Mouse (Mus musculus) lung, embryonic 16.5 days (tissue): Measurements from ENCODE around the gene Atf7. TPM values are rescaled to one million over a fixed set of nuclear protein-coding genes. Genes with fewer than 3 reads are reported as not detected.
A peak's percentile ranks its signal among the peaks of the same experiment; 100 is the strongest.

Source experiments
- ATAC-seq: fragments of 200-750 bp; cut with Nextera tagmentation; 2 replicates; pipeline ENCODE4 v1.8.0; 2017; ENCODE audit warnings: low read depth, mild to moderate bottlenecking, moderate library complexity
- H3K27ac ChIP-seq: fragments of 300-500 bp; sonication (generic); 2 replicates; pipeline ENCODE4 v1.5.1; 2014; ENCODE audit warnings: mild to moderate bottlenecking, control low read depth, low read length
- H3K27me3 ChIP-seq: fragments of 300-500 bp; sonication (generic); 2 replicates; pipeline ENCODE4 v1.6.1; 2014; ENCODE audit warnings: low read depth, low read length, mixed read lengths; ENCODE audit not compliant: control insufficient read depth, insufficient read depth
- H3K36me3 ChIP-seq: fragments of 300-500 bp; sonication (generic); 2 replicates; pipeline ENCODE4 v1.6.1; 2014; ENCODE audit warnings: low read length; ENCODE audit not compliant: control insufficient read depth, insufficient read depth
- H3K4me1 ChIP-seq: fragments of 300-500 bp; sonication (generic); replicated peaks from 2 replicates; pipeline ENCODE4 v1.6.1; 2014; ENCODE audit warnings: low read length, mixed read lengths; ENCODE audit not compliant: control insufficient read depth, insufficient read depth
- H3K4me2 ChIP-seq: fragments of 300-500 bp; sonication (generic); 2 replicates; pipeline ENCODE4 v1.6.1; 2014; ENCODE audit warnings: low read depth, low read length, control low read depth
- H3K4me3 ChIP-seq: fragments of 300-500 bp; sonication (generic); 2 replicates; pipeline ENCODE4 v1.5.1; 2014; ENCODE audit warnings: mild to moderate bottlenecking, low read length, control low read depth
- H3K9ac ChIP-seq: fragments of 300-500 bp; sonication (generic); 2 replicates; pipeline ENCODE4 v1.6.1; 2014; ENCODE audit warnings: low read length, control low read depth
- H3K9me3 ChIP-seq: fragments of 300-500 bp; sonication (generic); 2 replicates; pipeline ENCODE4 v1.6.1; 2016; ENCODE audit warnings: low read length; ENCODE audit not compliant: control insufficient read depth
- WGBS: fragments of 180-500 bp; shearing (Covaris S2); extraction: QIAGEN DNeasy Blood & Tissue Kit; methylation state at CpG from one replicate; pipeline ENCODE4 v1.1.7; 2014; 5-methylcytosine and 5-hydroxymethylcytosine counted together
- polyA plus RNA-seq: library from polyadenylated mRNA; unstranded; fragments of >200 nt; fragmentation: Nextera tagmentation; extraction: Ambion mirVana; gene quantifications from 2 replicates; pipeline ENCODE4 v1.2.1, GENCODE M21; 2015

The Atf7 gene
- polyA plus RNA-seq, 1 experiment from 2014 or later = 50.0 TPM

- WGBS = 72% methylated on average over 9 of the region's 9 CpGs
- no peak overlapping the region for H3K9ac ChIP-seq
- peaks cover 3% of the 10 kb centered on the region; the same call in 1 of the 2 replicates for H3K4me1 ChIP-seq
- H3K4me3 ChIP-seq = no peak overlapping the region
- no peaks in the 10 kb centered on the region for H3K27me3 ChIP-seq
- peaks cover 55% of the 10 kb centered on the region for H3K36me3 ChIP-seq
- H3K27ac ChIP-seq = no peak overlapping the region
- no peak for ATAC-seq
- H3K9me3 ChIP-seq = no peaks in the 10 kb centered on the region
- H3K4me2 ChIP-seq = no peak overlapping the region
Measured at GRCm38 (mm10) chr15:102502254-102502840, 122.9 kb downstream of the Atf7 start.

GRCm38 (mm10) chr15:102501084-102501814 is 124.0 kb downstream of the Atf7 start:
- Histone ChIP-seq H3K4me1 (peaks cover 3% of the 10 kb centered on the region; the same call in 1 of the 2 replicates), H3K36me3 (peaks cover 63% of the 10 kb centered on the region), H3K27me3 (no peaks in the 10 kb centered on the region), H3K27ac (no peak overlapping the region), H3K9ac (no peak overlapping the region), H3K4me2 (no peak overlapping the region), H3K4me3 (no peak overlapping the region), H3K9me3 (no peaks in the 10 kb centered on the region)
- 82% methylated on average over 19 of the region's 19 CpGs for WGBS
- ATAC-seq = 0 out of 2 replicates have a peak, but pooled peaks have one; percentile 13

GRCm38 (mm10) chr15:102500479-102500878 is 124.8 kb downstream of the Atf7 start:
- Histone ChIP-seq H3K4me1 (no peaks in the 10 kb centered on the region), H3K9me3 (no peaks in the 10 kb centered on the region), H3K36me3 (peaks cover 66% of the 10 kb centered on the region), H3K27me3 (no peaks in the 10 kb centered on the region), H3K4me2 (no peak overlapping the region), H3K27ac (no peak overlapping the region), H3K9ac (no peak overlapping the region), H3K4me3 (no peak overlapping the region)
- no peak for ATAC-seq
- WGBS = 85% methylated on average over 5 of the region's 5 CpGs

GRCm38 (mm10) chr15:102499851-102500250 is 125.4 kb downstream of the Atf7 start:
- H3K9ac ChIP-seq = no peak overlapping the region
- ATAC-seq = no peak
- H3K4me1 ChIP-seq = no peaks in the 10 kb centered on the region
- no peaks in the 10 kb centered on the region for H3K9me3 ChIP-seq
- 84% methylated on average over 6 of the region's 6 CpGs for WGBS
- H3K4me2 ChIP-seq = no peak overlapping the region
- H3K27me3 ChIP-seq = no peaks in the 10 kb centered on the region
- H3K4me3 ChIP-seq = no peak overlapping the region
- no peak overlapping the region for H3K27ac ChIP-seq
- H3K36me3 ChIP-seq = peaks cover 72% of the 10 kb centered on the region

- Histone ChIP-seq H3K4me3 (no peak overlapping the region), H3K4me1 (no peaks in the 10 kb centered on the region), H3K27me3 (no peaks in the 10 kb centered on the region), H3K9me3 (no peaks in the 10 kb centered on the region), H3K36me3 (peaks cover 76% of the 10 kb centered on the region), H3K9ac (no peak overlapping the region), H3K4me2 (no peak overlapping the region), H3K27ac (no peak overlapping the region)
- no peak for ATAC-seq
- WGBS = 58% methylated on average over 3 of the region's 3 CpGs
Measured at GRCm38 (mm10) chr15:102499370-102499769, 125.9 kb downstream of the Atf7 start.

- ATAC-seq = no peak
- no peaks in the 10 kb centered on the region for H3K4me1 ChIP-seq
- H3K4me2 ChIP-seq = no peak overlapping the region
- H3K9me3 ChIP-seq = no peaks in the 10 kb centered on the region
- H3K36me3 ChIP-seq = peaks cover 80% of the 10 kb centered on the region
- no peak overlapping the region for H3K9ac ChIP-seq
- H3K27me3 ChIP-seq = no peaks in the 10 kb centered on the region
- no peak overlapping the region for H3K27ac ChIP-seq
- H3K4me3 ChIP-seq = no peak overlapping the region
- WGBS = 76% methylated on average over 3 of the region's 3 CpGs
Measured at GRCm38 (mm10) chr15:102498322-102498721, 126.9 kb downstream of the Atf7 start.

GRCm38 (mm10) chr15:102487664-102488063 is 137.6 kb downstream of the Atf7 start:
- no peaks in the 10 kb centered on the region for H3K27me3 ChIP-seq
- H3K4me1 ChIP-seq = no peaks in the 10 kb centered on the region
- H3K9ac ChIP-seq = no peak overlapping the region
- H3K9me3 ChIP-seq = no peaks in the 10 kb centered on the region
- no peak for ATAC-seq
- H3K4me2 ChIP-seq = no peak overlapping the region
- H3K4me3 ChIP-seq = no peak overlapping the region
- WGBS = 42% methylated on average over 1 of the region's 1 CpGs
- H3K27ac ChIP-seq = no peak overlapping the region
- H3K36me3 ChIP-seq = peaks cover 58% of the 10 kb centered on the region

GRCm38 (mm10) chr15:102485853-102486252 is 139.4 kb downstream of the Atf7 start:
- no peak overlapping the region for H3K4me2 ChIP-seq
- H3K9ac ChIP-seq = no peak overlapping the region
- no peak for ATAC-seq
- H3K27ac ChIP-seq = no peak overlapping the region
- H3K27me3 ChIP-seq = no peaks in the 10 kb centered on the region
- peaks cover 55% of the 10 kb centered on the region for H3K36me3 ChIP-seq
- no peaks in the 10 kb centered on the region for H3K4me1 ChIP-seq
- WGBS = 89% methylated on average over 12 of the region's 12 CpGs
- no peak overlapping the region for H3K4me3 ChIP-seq
- H3K9me3 ChIP-seq = no peaks in the 10 kb centered on the region

GRCm38 (mm10) chr15:102483136-102483535 is 142.1 kb downstream of the Atf7 start:
- Histone ChIP-seq H3K9me3 (no peaks in the 10 kb centered on the region), H3K27me3 (no peaks in the 10 kb centered on the region), H3K9ac (no peak overlapping the region), H3K4me3 (no peak overlapping the region), H3K4me2 (no peak overlapping the region), H3K4me1 (no peaks in the 10 kb centered on the region), H3K27ac (no peak overlapping the region), H3K36me3 (peaks cover 46% of the 10 kb centered on the region)
- ATAC-seq = no peak
- 86% methylated on average over 3 of the region's 3 CpGs for WGBS
